Mouse (Mus musculus) embryonic stem cell, embryonic (primary cell): ENCODE results near the gene AB124611.

Source experiments
- CTCF ChIA-PET, 4 experiments: fragments of 300-600 bp in 2 of 4; fragments of 350-600 bp in 2 of 4; sonication (Branson Sonifier 250); formaldehyde crosslinking; loops; one replicate each; lab custom pipeline; 2022; ENCODE audit warnings: inconsistent platforms in 2 of 4; lab: Charles Lee
- POLR2A ChIA-PET, 4 experiments: fragments of 300-600 bp in 2 of 4; fragments of 350-600 bp in 2 of 4; sonication (Branson Sonifier 250); formaldehyde crosslinking; loops; one replicate each; lab custom pipeline; 2022; ENCODE audit warnings: antibody characterized with exemption in 4 of 4, inconsistent platforms in 1 of 4; lab: Charles Lee

AB124611 gene

DNA sequence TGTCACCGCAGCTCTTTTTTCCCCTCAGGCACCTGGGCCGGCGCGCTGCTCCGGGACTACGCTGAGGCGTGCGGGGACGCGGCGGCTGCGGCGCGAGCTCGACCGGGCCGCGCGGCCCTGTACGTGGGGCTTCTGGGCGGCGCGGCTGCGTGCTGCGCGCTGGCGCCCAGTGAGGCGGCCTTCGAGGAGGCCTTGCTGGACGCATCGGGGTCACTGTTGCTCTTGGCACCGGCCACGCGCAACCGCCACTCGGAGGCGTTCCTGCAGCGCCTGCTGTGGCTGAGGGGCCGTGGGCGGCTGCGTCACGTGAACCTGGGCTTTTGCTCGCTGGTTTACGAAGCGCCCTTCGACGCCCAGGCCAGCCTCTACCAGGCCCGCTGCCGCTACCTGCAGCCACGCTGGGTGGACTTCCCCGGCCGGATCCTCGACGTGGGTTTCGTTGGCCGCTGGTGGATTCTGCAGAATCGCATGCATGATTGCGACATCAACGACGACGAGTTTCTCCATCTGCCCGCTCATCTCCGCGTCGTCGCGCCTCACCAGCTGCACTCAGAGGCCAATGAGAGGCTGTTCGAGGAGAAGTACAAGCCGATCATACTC, 67.2 kb downstream of the AB124611 start:
- CTCF ChIA-PET = interaction anchor here in 2 of 4 experiments (1.0 to 3.5 kb wide), 4 partner anchors 9 to 236 kb away, joined by 3 to 17 read pairs (median 4); no protein-coding TSS in a partner anchor
- POLR2A ChIA-PET = interaction anchor here in 3 of 4 experiments (0.6 to 4.4 kb wide), 28 partner anchors 8 to 205 kb away, joined by 3 to 33 read pairs (median 4); partner anchors contain the start of genes Carm1 (in 2 of the 3), Ldlr (in 2 of the 3), Kank2 (in 1 of the 3) and Qtrt1 (in 1 of the 3)

DNA sequence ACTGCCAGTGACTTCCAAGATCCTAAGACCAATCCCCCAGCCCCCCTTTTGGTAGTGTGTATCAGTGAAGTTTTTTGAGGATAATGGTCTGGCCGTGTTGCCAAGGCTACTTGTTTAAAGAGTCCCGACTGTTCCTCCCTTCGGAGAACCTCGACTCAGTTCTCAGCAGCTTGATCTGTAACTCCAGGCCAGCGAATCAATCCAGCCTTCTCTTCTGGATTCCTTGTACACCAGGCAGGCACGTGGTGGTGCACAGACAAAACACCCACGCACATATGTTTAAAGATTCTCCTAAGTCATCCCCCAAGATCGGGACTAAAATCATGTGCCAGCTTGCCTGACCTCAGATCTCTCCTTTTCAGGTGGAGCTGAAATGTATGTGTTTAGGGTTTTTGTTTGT, 68.4 kb downstream of the AB124611 start:
- ChIA-PET POLR2A (interaction anchor here in 3 of 4 experiments (0.6 to 4.4 kb wide), 7 partner anchors 7 to 48 kb away, joined by 3 to 33 read pairs (median 4); partner anchors contain the start of gene Carm1 (in 1 of the 3)), CTCF (interaction anchor here in 1 of 4 experiments (3.5 kb wide), 1 partner anchor 8 kb away, joined by 17 read pairs; no protein-coding TSS in a partner anchor)

DNA sequence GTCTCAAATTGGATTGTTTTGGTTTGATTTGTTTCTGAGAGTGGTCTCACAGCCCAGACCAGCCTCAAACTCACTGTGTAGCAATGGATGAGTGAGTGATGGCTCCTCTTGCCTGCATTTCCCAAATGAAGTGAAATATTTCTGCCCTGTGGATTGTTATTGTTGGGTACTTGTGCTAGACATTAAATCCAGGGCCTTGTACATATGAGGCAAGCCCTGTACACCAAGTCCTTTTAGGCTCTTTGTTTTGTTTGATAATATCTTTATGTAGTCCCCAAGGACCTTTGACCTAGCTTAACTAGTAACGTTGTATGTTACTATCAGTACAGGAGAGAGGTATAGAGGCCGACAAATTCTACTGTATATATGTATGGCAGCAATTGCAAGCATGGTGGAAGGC, 68.9 kb downstream of the AB124611 start:
- ChIA-PET CTCF (interaction anchor here in 1 of 4 experiments (3.5 kb wide), 1 partner anchor 8 kb away, joined by 17 read pairs; no protein-coding TSS in a partner anchor), POLR2A (interaction anchor here in 2 of 4 experiments (0.6 to 1.8 kb wide), 4 partner anchors 9 to 22 kb away, joined by 3 to 4 read pairs (median 3); no protein-coding TSS in a partner anchor)
